Mouse (Mus musculus) kidney, adult 2 months (tissue): ENCODE data around the gene Mtch1.
"Not testable (repeated sequence)": the region's sequence is repeated elsewhere in the genome, so short reads cannot be mapped to it uniquely, and the experiment has no call there.

Experiments
- CTCF ChIP-seq: fragments of 200-500 bp; conservative IDR thresholded peaks from 2 replicates; pipeline ENCODE4 v1.5.1; 2011; ENCODE audit warnings: low read depth, mild to moderate bottlenecking, control low read depth, low read length, moderate library complexity, mixed read lengths; ENCODE audit not compliant: insufficient read depth, insufficient read length
- POLR2A ChIP-seq: fragments of 200-500 bp; IDR thresholded peaks from one replicate; pipeline ENCODE4 v1.6.1; 2011; ENCODE audit warnings: low read depth, low read length, control low read depth

GRCm38 (mm10) chr17:29317380-29317779 lies 30.4 kb downstream of the Mtch1 start, which contains the start of gene Pi16:
- not testable (repeated sequence) for TF ChIP-seq CTCF, POLR2A
